Mouse (Mus musculus): ENCODE data around the gene Tmem150b. TPM values are rescaled to one million over a fixed set of nuclear protein-coding genes. Genes with fewer than 3 reads are reported as not detected.

The Tmem150b gene
- polyA plus RNA-seq (2014; fragmentation: Illumina TruSeq; extraction: RNeasy Lipid Tissue Mini Kit (QIAGEN cat#74804); ENCODE audit: low read depth, low replicate concordance), result not detected

GRCm38 (mm10) chr7:4725169-4725568 lies at the start of gene Tmem150b:
Gene Tmem150b, minus strand, starts transcription at chr7:4725249.

GRCm38 (mm10) chr7:4771202-4771601 lies 46.2 kb upstream of the Tmem150b start, which contains the start of gene Fam71e2:
Gene Fam71e2, minus strand, starts transcription at chr7:4771302.

GRCm38 (mm10) chr7:4752821-4753570 lies 27.9 kb upstream of the Tmem150b start, which contains the start of gene Cox6b2:
Gene Cox6b2, minus strand, starts transcription at chr7:4753094.

GRCm38 (mm10) chr7:4739544-4740275 lies 14.7 kb upstream of the Tmem150b start, which contains the start of gene Kmt5c:
Gene Kmt5c, plus strand, starts transcription at chr7:4740115.

GRCm38 (mm10) chr7:4690387-4690786 lies 34.7 kb downstream of the Tmem150b start, which contains the start of gene Brsk1:
Gene Brsk1, plus strand, starts transcription at chr7:4690604.

GRCm38 (mm10) chr7:4684632-4685417 lies 40.2 kb downstream of the Tmem150b start, which contains the start of gene Hspbp1:
Gene Hspbp1, minus strand, starts transcription at chr7:4685068.

GRCm38 (mm10) chr7:4658912-4659551 lies 66.0 kb downstream of the Tmem150b start, which contains the start of gene Ppp6r1:
Gene Ppp6r1, minus strand, starts transcription at chr7:4659019.

Other genes starting within 250 kb of the Tmem150b start
- 6.8 TPM for gene Ppp1r12c, start 223.6 kb downstream of the Tmem150b start, polyA plus RNA-seq (2014; fragmentation: Illumina TruSeq; extraction: RNeasy Lipid Tissue Mini Kit (QIAGEN cat#74804); ENCODE audit: low read depth, low replicate concordance)
- 1.3 TPM for gene Tnnt1, start 208.9 kb downstream of the Tmem150b start, polyA plus RNA-seq (2014; fragmentation: Illumina TruSeq; extraction: RNeasy Lipid Tissue Mini Kit (QIAGEN cat#74804); ENCODE audit: low read depth, low replicate concordance)
- gene Tnni3, start 201.0 kb downstream of the Tmem150b start, polyA plus RNA-seq (2014; fragmentation: Illumina TruSeq; extraction: RNeasy Lipid Tissue Mini Kit (QIAGEN cat#74804); ENCODE audit: low read depth, low replicate concordance), result not detected
- gene Dnaaf3, start 192.8 kb downstream of the Tmem150b start, polyA plus RNA-seq (2014; fragmentation: Illumina TruSeq; extraction: RNeasy Lipid Tissue Mini Kit (QIAGEN cat#74804); ENCODE audit: low read depth, low replicate concordance), result not detected
- gene Syt5, start 177.7 kb downstream of the Tmem150b start, polyA plus RNA-seq (2014; fragmentation: Illumina TruSeq; extraction: RNeasy Lipid Tissue Mini Kit (QIAGEN cat#74804); ENCODE audit: low read depth, low replicate concordance), result not detected
- gene Ptprh, start 121.2 kb downstream of the Tmem150b start, polyA plus RNA-seq (2014; fragmentation: Illumina TruSeq; extraction: RNeasy Lipid Tissue Mini Kit (QIAGEN cat#74804); ENCODE audit: low read depth, low replicate concordance), result not detected
- gene Tmem86b, start 93.8 kb downstream of the Tmem150b start, polyA plus RNA-seq (2014; fragmentation: Illumina TruSeq; extraction: RNeasy Lipid Tissue Mini Kit (QIAGEN cat#74804); ENCODE audit: low read depth, low replicate concordance), result 34.6 TPM
- 10.9 TPM for gene Ppp6r1, start 66.2 kb downstream of the Tmem150b start, polyA plus RNA-seq (2014; fragmentation: Illumina TruSeq; extraction: RNeasy Lipid Tissue Mini Kit (QIAGEN cat#74804); ENCODE audit: low read depth, low replicate concordance)
- 0.87 TPM for gene Hspbp1, start 40.2 kb downstream of the Tmem150b start, polyA plus RNA-seq (2014; fragmentation: Illumina TruSeq; extraction: RNeasy Lipid Tissue Mini Kit (QIAGEN cat#74804); ENCODE audit: low read depth, low replicate concordance)
- not detected for gene Brsk1, start 34.6 kb downstream of the Tmem150b start, polyA plus RNA-seq (2014; fragmentation: Illumina TruSeq; extraction: RNeasy Lipid Tissue Mini Kit (QIAGEN cat#74804); ENCODE audit: low read depth, low replicate concordance)
- 1.4 TPM for gene Kmt5c, start 14.9 kb upstream of the Tmem150b start, polyA plus RNA-seq (2014; fragmentation: Illumina TruSeq; extraction: RNeasy Lipid Tissue Mini Kit (QIAGEN cat#74804); ENCODE audit: low read depth, low replicate concordance)
- gene Cox6b2, start 27.8 kb upstream of the Tmem150b start, polyA plus RNA-seq (2014; fragmentation: Illumina TruSeq; extraction: RNeasy Lipid Tissue Mini Kit (QIAGEN cat#74804); ENCODE audit: low read depth, low replicate concordance), result not detected
- gene Fam71e2, start 46.1 kb upstream of the Tmem150b start, polyA plus RNA-seq (2014; fragmentation: Illumina TruSeq; extraction: RNeasy Lipid Tissue Mini Kit (QIAGEN cat#74804); ENCODE audit: low read depth, low replicate concordance), result not detected
- not detected for gene Il11, start 57.6 kb upstream of the Tmem150b start, polyA plus RNA-seq (2014; fragmentation: Illumina TruSeq; extraction: RNeasy Lipid Tissue Mini Kit (QIAGEN cat#74804); ENCODE audit: low read depth, low replicate concordance)
- not detected for gene Tmem190, start 57.7 kb upstream of the Tmem150b start, polyA plus RNA-seq (2014; fragmentation: Illumina TruSeq; extraction: RNeasy Lipid Tissue Mini Kit (QIAGEN cat#74804); ENCODE audit: low read depth, low replicate concordance)
- 1.1 TPM for gene Tmem238, start 64.4 kb upstream of the Tmem150b start, polyA plus RNA-seq (2014; fragmentation: Illumina TruSeq; extraction: RNeasy Lipid Tissue Mini Kit (QIAGEN cat#74804); ENCODE audit: low read depth, low replicate concordance)
- gene Rpl28, start 67.6 kb upstream of the Tmem150b start, polyA plus RNA-seq (2014; fragmentation: Illumina TruSeq; extraction: RNeasy Lipid Tissue Mini Kit (QIAGEN cat#74804); ENCODE audit: low read depth, low replicate concordance), result 18.8 TPM
- gene Ube2s, start 87.3 kb upstream of the Tmem150b start, polyA plus RNA-seq (2014; fragmentation: Illumina TruSeq; extraction: RNeasy Lipid Tissue Mini Kit (QIAGEN cat#74804); ENCODE audit: low read depth, low replicate concordance), result 4.7 TPM
- not detected for gene Shisa7, start 119.4 kb upstream of the Tmem150b start, polyA plus RNA-seq (2014; fragmentation: Illumina TruSeq; extraction: RNeasy Lipid Tissue Mini Kit (QIAGEN cat#74804); ENCODE audit: low read depth, low replicate concordance)
- 5.4 TPM for gene Isoc2b, start 145.0 kb upstream of the Tmem150b start, polyA plus RNA-seq (2014; fragmentation: Illumina TruSeq; extraction: RNeasy Lipid Tissue Mini Kit (QIAGEN cat#74804); ENCODE audit: low read depth, low replicate concordance)
- 4.8 TPM for gene Isoc2a, start 151.9 kb upstream of the Tmem150b start, polyA plus RNA-seq (2014; fragmentation: Illumina TruSeq; extraction: RNeasy Lipid Tissue Mini Kit (QIAGEN cat#74804); ENCODE audit: low read depth, low replicate concordance)
- gene Gm36210, start 181.3 kb upstream of the Tmem150b start, polyA plus RNA-seq (2014; fragmentation: Illumina TruSeq; extraction: RNeasy Lipid Tissue Mini Kit (QIAGEN cat#74804); ENCODE audit: low read depth, low replicate concordance), result not detected
- gene Zfp628, start 190.0 kb upstream of the Tmem150b start, polyA plus RNA-seq (2014; fragmentation: Illumina TruSeq; extraction: RNeasy Lipid Tissue Mini Kit (QIAGEN cat#74804); ENCODE audit: low read depth, low replicate concordance), result not detected
- not detected for gene Nat14, start 196.8 kb upstream of the Tmem150b start, polyA plus RNA-seq (2014; fragmentation: Illumina TruSeq; extraction: RNeasy Lipid Tissue Mini Kit (QIAGEN cat#74804); ENCODE audit: low read depth, low replicate concordance)
- gene Ssc5d, start 200.5 kb upstream of the Tmem150b start, polyA plus RNA-seq (2014; fragmentation: Illumina TruSeq; extraction: RNeasy Lipid Tissue Mini Kit (QIAGEN cat#74804); ENCODE audit: low read depth, low replicate concordance), result not detected
- gene Sbk2, start 239.2 kb upstream of the Tmem150b start, polyA plus RNA-seq (2014; fragmentation: Illumina TruSeq; extraction: RNeasy Lipid Tissue Mini Kit (QIAGEN cat#74804); ENCODE audit: low read depth, low replicate concordance), result not detected
- not detected for gene Sbk3, start 245.9 kb upstream of the Tmem150b start, polyA plus RNA-seq (2014; fragmentation: Illumina TruSeq; extraction: RNeasy Lipid Tissue Mini Kit (QIAGEN cat#74804); ENCODE audit: low read depth, low replicate concordance)